Comparison of ENCODE assay signal across 12 mouse cellular contexts in genomic region chr16:70881098-70881850, GRCm38 (mm10).
DNase-seq lines count a peak whose midpoint lies in the region; ATAC-seq and TF ChIP-seq lines count a peak whose summit lies in the region.
"Had no signal": no experiment of that assay in that cellular context is flagged by ENCODE, and none has a peak within 500 bp of the region (broad histone marks: within the 10 kb centered on the region; RNA-seq: fewer than 3 reads in every experiment).

No protein-coding gene starts in this region.

- H3K27ac ChIP-seq in layer of hippocampus, adult 2 months: peak overlapping the region; percentile 75
- 0 out of 2 replicates have a peak overlapping the region, but pooled peaks have one; percentile 30 for H3K27ac ChIP-seq in forebrain, embryonic 10.5 days
- H3K27ac ChIP-seq in hindbrain, postnatal 0 days: peak overlapping the region; percentile 57
- no peak overlapping the region for H3K27ac ChIP-seq in neural tube, embryonic 12.5 days
- no peak overlapping the region for H3K27ac ChIP-seq in intestine, embryonic 16.5 days (ENCODE audit: low read length)
- H3K27ac ChIP-seq: kidney, embryonic 15.5 days had no signal

- TF ChIP-seq CTCF in layer of hippocampus, adult 2 months (conservative IDR thresholded peaks at IDR 0.05): no peak; the same call in 1 of the 2 replicates
- peak; percentile 29; the same call in 1 of the 2 replicates for TF ChIP-seq CTCF in hindbrain, postnatal 0 days (IDR thresholded peaks at IDR 0.05; ENCODE audit: low read depth)

- peaks cover 14% of the 10 kb centered on the region for H3K4me1 ChIP-seq in forebrain, embryonic 10.5 days
- no peaks in the 10 kb centered on the region for H3K4me1 ChIP-seq in hindbrain, postnatal 0 days (ENCODE audit: insufficient read depth, low read length)
- 0 out of 2 replicates have a peak, but pooled peaks cover 6% of the 10 kb centered on the region for H3K4me1 ChIP-seq in neural tube, embryonic 12.5 days
- H3K4me1 ChIP-seq in intestine, embryonic 16.5 days (ENCODE audit: control insufficient read depth, insufficient read depth, low read length): no peaks in the 10 kb centered on the region
- H3K4me1 ChIP-seq: kidney, embryonic 15.5 days had no signal

- peak overlapping the region; percentile 42 for H3K4me3 ChIP-seq in layer of hippocampus, adult 2 months
- H3K4me3 ChIP-seq in forebrain, embryonic 10.5 days: no peak overlapping the region
- H3K4me3 ChIP-seq in hindbrain, postnatal 0 days (ENCODE audit: low read length): no peak overlapping the region
- no peak overlapping the region for H3K4me3 ChIP-seq in neural tube, embryonic 12.5 days
- H3K4me3 ChIP-seq in intestine, embryonic 16.5 days (ENCODE audit: low read length): no peak overlapping the region
- H3K4me3 ChIP-seq: kidney, embryonic 15.5 days had no signal

- 82% methylated on average over 14 of the region's 14 CpGs for WGBS in forebrain, embryonic 10.5 days
- 50% methylated on average over 14 of the region's 14 CpGs for WGBS in hindbrain, postnatal 0 days
- 51% methylated on average over 14 of the region's 14 CpGs for WGBS in neural tube, embryonic 12.5 days
- 66% methylated on average over 14 of the region's 14 CpGs for WGBS in intestine, embryonic 16.5 days

- no peaks in the 10 kb centered on the region for H3K9me3 ChIP-seq in forebrain, embryonic 10.5 days
- no peaks in the 10 kb centered on the region for H3K9me3 ChIP-seq in hindbrain, postnatal 0 days (ENCODE audit: low read length)
- no peaks in the 10 kb centered on the region for H3K9me3 ChIP-seq in neural tube, embryonic 12.5 days
- H3K9me3 ChIP-seq in intestine, embryonic 16.5 days (ENCODE audit: control insufficient read depth, low read length): no peaks in the 10 kb centered on the region
- H3K9me3 ChIP-seq: kidney, embryonic 15.5 days had no signal

- ATAC-seq in hindbrain, postnatal 0 days: peak; percentile 59; the same call in 1 of the 2 replicates
- no peak for ATAC-seq in neural tube, embryonic 12.5 days (ENCODE audit: low FRiP score, low read depth)
- ATAC-seq in intestine, embryonic 16.5 days: no peak
- no peak for ATAC-seq in cerebellum, adult (ENCODE audit: insufficient number of reproducible peaks, low FRiP score, low TSS enrichment)
- ATAC-seq: Patski had no signal

- no peak for DNase-seq in layer of hippocampus, adult 2 months (ENCODE audit: low spot score in 2 of 2)
- DNase-seq in layer of hippocampus, adult 9-11 months: no peak
- DNase-seq in forebrain, embryonic 10.5 days (ENCODE audit: extremely low spot score, low spot score): no peak
- DNase-seq in hindbrain, postnatal 0 days (ENCODE audit: low spot score): peak; percentile 54
- no peak for DNase-seq in cerebellum, postnatal 25 days
- DNase-seq: gastrocnemius, postnatal 36 days; lung, postnatal 36 days had no signal

- H3K36me3 ChIP-seq in forebrain, embryonic 10.5 days (replicated peaks): no peaks in the 10 kb centered on the region
- H3K36me3 ChIP-seq in hindbrain, postnatal 0 days (ENCODE audit: insufficient read depth, low read length): no peaks in the 10 kb centered on the region
- no peaks in the 10 kb centered on the region for H3K36me3 ChIP-seq in neural tube, embryonic 12.5 days
- no peaks in the 10 kb centered on the region for H3K36me3 ChIP-seq in intestine, embryonic 16.5 days (ENCODE audit: control insufficient read depth, insufficient read depth, low read length)
- H3K36me3 ChIP-seq: kidney, embryonic 15.5 days had no signal

- peak overlapping the region; percentile 14; the same call in 1 of the 2 replicates for H3K9ac ChIP-seq in hindbrain, postnatal 0 days (replicated peaks; ENCODE audit: low read length)
- no peak overlapping the region for H3K9ac ChIP-seq in neural tube, embryonic 12.5 days
- H3K9ac ChIP-seq in intestine, embryonic 16.5 days (ENCODE audit: low read depth, low read length): no peak overlapping the region
- H3K9ac ChIP-seq: kidney, embryonic 15.5 days had no signal

- H3K27me3 ChIP-seq in forebrain, embryonic 10.5 days (ENCODE audit: poor library complexity, severe bottlenecking): no peaks in the 10 kb centered on the region
- no peaks in the 10 kb centered on the region for H3K27me3 ChIP-seq in hindbrain, postnatal 0 days (ENCODE audit: insufficient read depth, low read length)
- no peaks in the 10 kb centered on the region for H3K27me3 ChIP-seq in neural tube, embryonic 12.5 days (replicated peaks)
- no peaks in the 10 kb centered on the region for H3K27me3 ChIP-seq in intestine, embryonic 16.5 days (replicated peaks; ENCODE audit: control insufficient read depth, insufficient read depth, low read length)
- H3K27me3 ChIP-seq: kidney, embryonic 15.5 days; Patski had no signal

- H3K4me2 ChIP-seq in hindbrain, postnatal 0 days (ENCODE audit: low read depth, low read length): peak overlapping the region; percentile 43
- H3K4me2 ChIP-seq in neural tube, embryonic 12.5 days (replicated peaks): peak overlapping the region; percentile 37
- H3K4me2 ChIP-seq in intestine, embryonic 16.5 days (ENCODE audit: low read depth, low read length): no peak overlapping the region
- H3K4me2 ChIP-seq: kidney, embryonic 15.5 days had no signal

Comparison
In these comparisons a context has a peak if more than half of its experiments do, and no peak if none do; other contexts are left out.
1. H3K27ac ChIP-seq: peak in layer of hippocampus, adult 2 months (single experiment), forebrain, embryonic 10.5 days (single experiment) and hindbrain, postnatal 0 days (single experiment); none in neural tube, embryonic 12.5 days (single experiment) and intestine, embryonic 16.5 days (single experiment).